Mouse (Mus musculus) hindbrain, embryonic 11.5 days (tissue): Measurements from ENCODE around the gene Ugt1a6a. TPM values are rescaled to one million over a fixed set of nuclear protein-coding genes. Genes with fewer than 3 reads are reported as not detected.
"Not testable (repeated sequence)": the region's sequence is repeated elsewhere in the genome, so short reads cannot be mapped to it uniquely, and the experiment has no call there.

ENCODE experiments used
- ATAC-seq: fragments of 200-750 bp; cut with Nextera tagmentation; 2 replicates; pipeline ENCODE4 v1.8.0; 2017; ENCODE audit warnings: mild to moderate bottlenecking, moderate TSS enrichment, moderate library complexity; ENCODE audit not compliant: low FRiP score
- DNase-seq: peaks from one replicate; pipeline ENCODE4 v3.0.0-alpha.2; 2015; ENCODE audit warnings: low spot score
- H3K27ac ChIP-seq: fragments of 300-500 bp; sonication (generic); 2 replicates; pipeline ENCODE4 v1.5.1; 2014; ENCODE audit warnings: mild to moderate bottlenecking, low read depth, low read length
- H3K27me3 ChIP-seq: fragments of 300-500 bp; sonication (generic); 2 replicates; pipeline ENCODE4 v1.6.1; 2014; ENCODE audit warnings: mild to moderate bottlenecking, low read length, moderate library complexity, mixed read lengths; ENCODE audit not compliant: control insufficient read depth, insufficient read depth
- H3K36me3 ChIP-seq: fragments of 300-500 bp; sonication (generic); 2 replicates; pipeline ENCODE4 v1.6.1; 2014; ENCODE audit warnings: mild to moderate bottlenecking, low read length, moderate library complexity, mixed read lengths; ENCODE audit not compliant: control insufficient read depth, insufficient read depth
- H3K4me1 ChIP-seq: fragments of 300-500 bp; sonication (generic); replicated peaks from 2 replicates; pipeline ENCODE4 v1.6.1; 2014; ENCODE audit warnings: low read length, mixed read lengths; ENCODE audit not compliant: control insufficient read depth, insufficient read depth
- H3K4me2 ChIP-seq: fragments of 300-500 bp; sonication (generic); replicated peaks from 2 replicates; pipeline ENCODE4 v1.6.1; 2014; ENCODE audit warnings: mild to moderate bottlenecking, low read depth, low read length
- H3K4me3 ChIP-seq: fragments of 300-500 bp; sonication (generic); 2 replicates; pipeline ENCODE4 v1.5.1; 2014; ENCODE audit warnings: low read depth, low read length
- H3K9ac ChIP-seq: fragments of 300-500 bp; sonication (generic); 2 replicates; pipeline ENCODE4 v1.6.1; 2014; ENCODE audit warnings: low read depth, low read length
- H3K9me3 ChIP-seq: fragments of 300-500 bp; sonication (generic); 2 replicates; pipeline ENCODE4 v1.6.1; 2016; ENCODE audit warnings: low read length; ENCODE audit not compliant: control insufficient read depth
- WGBS: fragments of 180-500 bp; shearing (Covaris S2); extraction: QIAGEN DNeasy Blood & Tissue Kit; methylation state at CpG from one replicate; pipeline ENCODE4 v1.1.7; 2014; 5-methylcytosine and 5-hydroxymethylcytosine counted together
- polyA plus RNA-seq: library from polyadenylated mRNA; unstranded; fragments of >200 nt; fragmentation: Nextera tagmentation; extraction: Ambion mirVana; gene quantifications from 2 replicates; pipeline ENCODE4 v1.2.1, GENCODE M21; 2014

Ugt1a6a gene
- polyA plus RNA-seq, 1 experiment from 2014 or later: 0.49 TPM

DNA sequence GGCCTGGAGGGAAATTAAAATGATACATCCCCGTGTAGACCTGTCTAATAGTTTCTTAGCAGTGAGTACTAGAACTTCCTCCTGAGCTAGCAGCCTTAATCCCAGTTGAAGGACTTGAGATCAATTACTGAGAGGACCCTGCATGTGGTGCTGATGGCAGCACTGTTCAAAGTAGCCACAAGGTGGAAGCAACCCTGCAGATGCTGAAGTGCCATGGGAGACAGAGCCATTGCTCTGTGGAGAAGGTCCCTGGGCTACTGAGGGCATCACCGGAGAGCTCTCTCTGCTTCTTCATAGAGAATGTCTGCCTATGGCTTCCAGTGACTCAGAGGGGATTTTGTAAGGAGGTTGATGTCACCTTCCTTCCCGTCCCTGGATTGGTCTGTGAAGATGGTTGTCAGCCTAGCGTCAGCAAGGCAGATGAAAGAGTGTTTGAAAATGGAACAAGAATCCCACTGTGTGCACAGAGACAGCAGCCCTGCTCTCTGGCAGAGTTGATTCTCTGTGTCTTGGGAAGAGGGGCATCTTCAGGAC is 8.7 kb upstream of the Ugt1a6a start:
- not testable (repeated sequence) for ATAC-seq, DNase-seq, H3K4me3 ChIP-seq, H3K4me2 ChIP-seq, H3K4me1 ChIP-seq, H3K9ac ChIP-seq, H3K27me3 ChIP-seq, H3K27ac ChIP-seq, H3K36me3 ChIP-seq, H3K9me3 ChIP-seq
- 81% methylated on average over 3 of the region's 4 CpGs for WGBS

DNA sequence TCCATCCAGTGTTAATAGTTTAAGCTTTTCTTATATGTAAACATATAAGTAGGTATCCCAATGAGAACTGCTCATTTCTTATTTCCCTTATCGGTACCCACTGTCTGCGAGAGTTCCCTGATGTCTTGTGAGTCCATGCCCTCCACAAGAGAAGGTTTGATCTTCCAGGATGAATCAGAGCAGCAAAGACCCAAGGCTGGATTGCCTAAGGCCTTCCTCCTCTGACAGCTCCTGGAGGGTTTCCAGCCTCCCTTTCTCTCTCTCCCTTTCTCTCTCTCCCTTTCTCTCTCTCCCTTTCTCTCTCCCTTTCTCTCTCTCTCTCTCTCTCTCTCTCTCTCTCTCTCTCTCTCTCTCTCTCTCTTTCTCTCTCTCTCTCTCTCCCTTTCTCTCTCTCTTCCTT is 5.5 kb upstream of the Ugt1a6a start:
- not testable (repeated sequence) for H3K4me1 ChIP-seq, H3K9me3 ChIP-seq, H3K27ac ChIP-seq, H3K4me2 ChIP-seq, DNase-seq, H3K4me3 ChIP-seq, H3K9ac ChIP-seq, ATAC-seq, H3K27me3 ChIP-seq, H3K36me3 ChIP-seq
- 84% methylated on average over 2 of the region's 2 CpGs for WGBS

DNA sequence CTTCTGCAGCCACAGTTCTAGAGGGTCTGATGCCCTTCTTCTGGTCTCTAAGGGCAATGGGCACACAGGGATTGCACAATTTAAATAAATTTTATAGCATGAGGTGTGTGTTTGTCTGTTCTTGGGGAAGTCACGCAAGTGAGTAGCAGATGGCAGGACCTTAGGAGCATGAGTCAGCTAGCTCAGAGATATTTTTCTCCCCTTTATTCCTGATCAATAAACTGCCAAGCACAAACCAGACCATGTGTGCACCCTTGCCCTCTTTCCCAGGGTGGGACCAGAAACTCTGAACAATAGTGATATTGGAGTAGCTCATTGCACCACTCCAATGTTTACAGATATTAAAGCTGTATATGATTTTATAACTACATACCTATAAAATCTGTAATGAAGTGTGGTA is 4.4 kb upstream of the Ugt1a6a start:
- not testable (repeated sequence) for H3K9ac ChIP-seq, H3K4me3 ChIP-seq, DNase-seq, H3K36me3 ChIP-seq, H3K27ac ChIP-seq, H3K27me3 ChIP-seq, H3K9me3 ChIP-seq, ATAC-seq, H3K4me1 ChIP-seq, H3K4me2 ChIP-seq
- WGBS: 86% methylated on average over 1 of the region's 1 CpGs

DNA sequence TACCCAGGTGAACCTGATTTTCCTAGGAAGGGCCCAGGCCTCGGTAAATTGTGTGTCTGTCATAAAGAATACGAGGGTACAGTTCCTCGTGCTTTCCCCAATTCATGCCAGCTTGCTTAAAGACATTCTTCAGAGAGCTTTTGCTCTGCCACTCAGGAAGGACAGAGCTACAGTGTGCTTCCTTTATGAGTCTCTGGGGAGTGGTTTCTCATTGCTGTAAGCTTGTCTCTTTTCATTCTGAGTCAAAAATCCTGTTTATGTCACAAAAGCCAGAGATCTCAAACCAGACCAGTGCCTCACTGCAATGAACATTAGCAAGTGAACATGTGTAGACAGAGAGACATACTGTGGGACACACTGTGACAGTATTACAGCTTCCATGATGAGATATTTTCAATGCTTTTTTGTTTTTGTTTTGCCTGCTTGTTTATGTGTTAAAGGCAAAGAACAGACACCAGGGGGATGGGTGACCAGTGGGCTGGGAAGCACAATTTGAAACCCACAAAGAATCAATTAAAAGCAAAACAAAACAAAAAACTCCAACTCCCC is 627 bp upstream of the Ugt1a6a start:
- H3K36me3 ChIP-seq: no peaks in the 10 kb centered on the region
- no peak overlapping the region for H3K27ac ChIP-seq
- no peaks in the 10 kb centered on the region for H3K9me3 ChIP-seq
- no peak overlapping the region for H3K4me3 ChIP-seq
- H3K9ac ChIP-seq: no peak overlapping the region
- H3K4me1 ChIP-seq: no peaks in the 10 kb centered on the region
- ATAC-seq: no peak
- H3K27me3 ChIP-seq: no peaks in the 10 kb centered on the region
- no peak overlapping the region for H3K4me2 ChIP-seq
- WGBS: 78% methylated on average over 3 of the region's 3 CpGs
- no peak for DNase-seq

DNA sequence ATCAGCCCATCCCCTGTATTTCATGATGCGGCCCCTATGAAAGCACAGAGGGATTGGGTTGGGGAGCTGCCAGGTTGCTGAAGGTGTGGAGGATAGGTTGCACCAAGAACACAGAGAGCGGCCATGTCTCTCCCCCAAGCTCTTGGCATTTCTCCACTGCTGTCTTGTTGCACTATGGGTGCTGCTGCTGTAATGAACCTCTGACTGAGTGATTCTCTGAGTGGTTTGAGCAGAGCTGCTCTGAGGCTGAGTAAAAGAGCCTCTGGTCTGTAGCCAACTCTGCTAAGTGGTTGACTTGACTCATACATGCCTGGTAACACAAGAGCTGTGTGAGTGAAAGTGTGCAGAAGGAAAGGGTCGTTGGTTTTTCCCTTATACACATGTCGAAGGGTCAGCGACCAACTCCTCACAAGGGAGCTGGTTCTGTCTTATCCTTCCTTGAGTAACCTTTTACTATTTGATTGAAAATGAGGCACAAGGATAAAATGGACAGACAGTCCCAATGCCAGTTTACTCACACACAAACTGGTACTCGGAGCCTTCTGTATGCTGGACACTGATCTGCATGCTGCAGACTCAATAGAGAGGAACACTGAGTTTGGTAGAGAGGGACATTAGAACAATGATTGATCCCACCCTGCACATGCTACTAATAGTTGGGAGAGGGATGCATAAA is 758 bp downstream of the Ugt1a6a start:
- not testable (repeated sequence) for H3K4me3 ChIP-seq, H3K9ac ChIP-seq, H3K27ac ChIP-seq, ATAC-seq, H3K4me1 ChIP-seq, DNase-seq, H3K36me3 ChIP-seq, H3K4me2 ChIP-seq, H3K9me3 ChIP-seq, H3K27me3 ChIP-seq
- 90% methylated on average over 5 of the region's 6 CpGs for WGBS

DNA sequence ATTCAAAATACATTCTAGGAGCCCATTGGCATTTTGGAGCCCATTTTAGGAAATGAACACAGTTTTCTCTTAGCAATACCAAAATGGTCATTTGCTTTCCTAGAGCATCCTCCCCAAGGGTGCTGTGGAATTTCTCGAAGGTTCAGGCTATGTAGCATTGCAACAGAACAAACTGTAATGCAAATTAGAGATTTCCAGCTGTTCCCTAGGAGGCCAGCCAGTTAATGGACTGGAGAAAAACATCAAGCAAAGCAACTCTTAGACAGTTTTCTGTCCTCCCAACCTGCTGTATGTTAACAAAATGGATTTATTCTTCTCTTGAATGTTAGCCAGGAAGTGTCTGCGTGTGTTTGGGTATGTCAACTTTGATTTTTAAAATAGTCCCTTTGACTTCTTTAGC is 2.0 kb downstream of the Ugt1a6a start:
- H3K9me3 ChIP-seq: no peaks in the 10 kb centered on the region
- no peaks in the 10 kb centered on the region for H3K4me1 ChIP-seq
- no peak overlapping the region for H3K9ac ChIP-seq
- H3K4me2 ChIP-seq: no peak overlapping the region
- DNase-seq (no peak), ATAC-seq (no peak)
- no peaks in the 10 kb centered on the region for H3K36me3 ChIP-seq
- WGBS: 70% methylated on average over 2 of the region's 2 CpGs
- H3K4me3 ChIP-seq: no peak overlapping the region
- no peaks in the 10 kb centered on the region for H3K27me3 ChIP-seq
- no peak overlapping the region for H3K27ac ChIP-seq

DNA sequence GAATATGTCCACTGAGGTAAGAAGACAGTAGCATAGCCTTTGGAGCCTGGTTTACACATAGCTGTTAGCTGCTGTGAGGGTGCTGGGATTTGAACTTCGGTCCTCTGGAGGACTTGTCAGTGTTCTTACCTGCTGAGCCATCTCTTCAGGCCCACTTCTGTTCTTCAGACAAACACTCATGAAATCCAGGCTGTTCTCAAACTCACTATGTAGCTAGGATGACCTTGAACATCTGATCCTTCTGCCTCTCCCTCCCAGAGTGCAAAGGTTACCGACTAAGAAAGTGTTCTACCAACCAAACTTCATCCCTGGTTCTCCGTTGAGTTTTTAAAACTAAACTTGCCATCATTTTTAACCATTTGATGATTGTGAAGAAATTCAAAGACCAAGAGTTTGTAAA is 2.7 kb downstream of the Ugt1a6a start:
- Histone ChIP-seq H3K4me3 (no peak overlapping the region), H3K4me2 (no peak overlapping the region), H3K36me3 (no peaks in the 10 kb centered on the region), H3K4me1 (no peaks in the 10 kb centered on the region), H3K9ac (no peak overlapping the region), H3K27me3 (no peaks in the 10 kb centered on the region), H3K27ac (no peak overlapping the region), H3K9me3 (no peaks in the 10 kb centered on the region)
- DNase-seq (no peak), ATAC-seq (no peak)
- WGBS: 85% methylated on average over 3 of the region's 3 CpGs

DNA sequence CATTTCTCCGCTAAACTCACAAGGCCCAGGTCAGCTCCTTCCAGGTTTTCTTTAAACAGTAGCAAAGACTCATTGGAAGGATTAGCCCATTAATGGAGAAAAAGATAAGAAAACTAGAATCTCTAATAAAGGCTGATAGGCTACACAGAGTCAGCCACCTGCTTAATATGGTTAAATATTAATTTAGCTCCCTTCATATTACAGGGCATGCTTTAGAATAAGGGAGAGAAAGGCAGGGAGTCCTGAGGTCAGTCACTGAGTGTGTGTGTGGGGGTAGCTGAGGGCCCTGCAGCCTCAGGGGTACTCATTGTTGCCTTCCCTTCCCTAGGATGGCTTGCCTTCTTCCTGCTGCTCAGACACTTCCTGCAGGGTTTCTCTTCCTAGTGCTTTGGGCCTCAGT is 3.5 kb downstream of the Ugt1a6a start:
- ATAC-seq (no peak), DNase-seq (no peak)
- H3K4me3 ChIP-seq: no peak overlapping the region
- H3K27ac ChIP-seq: no peak overlapping the region
- no peaks in the 10 kb centered on the region for H3K9me3 ChIP-seq
- no peaks in the 10 kb centered on the region for H3K27me3 ChIP-seq
- 100% methylated on average over 1 of the region's 1 CpGs for WGBS
- H3K36me3 ChIP-seq: no peaks in the 10 kb centered on the region
- no peaks in the 10 kb centered on the region for H3K4me1 ChIP-seq
- H3K9ac ChIP-seq: no peak overlapping the region
- H3K4me2 ChIP-seq: no peak overlapping the region

DNA sequence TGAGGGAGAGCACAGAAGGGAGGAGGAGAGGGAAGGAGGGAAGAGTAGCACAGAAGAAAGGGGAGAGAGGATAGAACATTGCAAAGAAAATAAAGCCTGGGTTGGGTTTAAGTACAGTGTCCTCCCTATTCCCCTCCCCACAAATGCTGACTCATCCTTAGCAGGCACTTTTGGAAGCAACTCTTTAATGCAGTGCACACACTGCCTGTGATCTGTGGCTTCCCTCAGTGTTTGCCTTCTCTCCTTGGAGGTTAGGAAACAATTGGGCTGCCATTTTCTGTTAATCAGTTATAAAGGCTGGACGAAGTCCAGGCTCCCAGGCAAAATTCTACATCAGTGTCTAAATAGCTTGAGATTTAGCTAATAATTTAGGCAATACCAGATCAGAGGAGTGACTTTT is 5.9 kb downstream of the Ugt1a6a start:
- not testable (repeated sequence) for H3K4me3 ChIP-seq, H3K9ac ChIP-seq, ATAC-seq, H3K27me3 ChIP-seq, H3K27ac ChIP-seq, H3K4me2 ChIP-seq, DNase-seq, H3K9me3 ChIP-seq, H3K4me1 ChIP-seq, H3K36me3 ChIP-seq
- WGBS: 46% methylated on average over 1 of the region's 1 CpGs
